Comparison of ENCODE assay signal across 8 mouse cellular contexts in the genomic region with DNA sequence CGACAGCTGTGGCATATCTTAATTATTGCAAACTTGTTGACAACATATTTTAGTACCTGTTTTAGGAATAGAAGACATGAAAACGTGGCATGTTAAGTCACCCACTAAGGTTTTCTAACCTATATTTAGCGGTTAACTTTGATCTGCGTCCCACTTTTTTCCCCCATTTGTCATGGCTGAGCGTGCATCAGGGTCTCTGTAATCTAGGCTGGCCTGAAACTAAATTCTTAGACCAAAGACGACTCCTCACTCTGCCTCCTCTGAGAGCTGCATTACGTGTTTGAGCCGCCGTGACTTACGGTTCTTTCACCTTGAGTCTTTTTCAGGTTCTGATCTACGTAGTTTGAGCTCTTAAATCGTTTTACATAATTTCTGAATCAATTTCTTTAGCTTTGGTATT. TPM values are rescaled to one million over a fixed set of nuclear protein-coding genes. Genes with fewer than 3 reads are reported as not detected.
DNase-seq lines count a peak whose midpoint lies in the region; ATAC-seq and TF ChIP-seq lines count a peak whose summit lies in the region.

No protein-coding gene starts in this region.

- peak overlapping the region; percentile 97 for H3K4me3 ChIP-seq in kidney, postnatal 0 days (replicated peaks; ENCODE audit: low read depth, low read length)
- peak overlapping the region; percentile 96 for H3K4me3 ChIP-seq in forebrain, embryonic 14.5 days (ENCODE audit: low read depth, low read length)
- peak overlapping the region; percentile 94 for H3K4me3 ChIP-seq in liver, embryonic 15.5 days (replicated peaks)

- H3K9ac ChIP-seq in kidney, postnatal 0 days (ENCODE audit: low read depth, low read length), result peak overlapping the region; percentile 99
- H3K9ac ChIP-seq in forebrain, embryonic 14.5 days (ENCODE audit: low read length), result peak overlapping the region; percentile 58
- H3K9ac ChIP-seq in liver, embryonic 15.5 days, result peak overlapping the region; percentile 77

- H3K36me3 ChIP-seq in kidney, postnatal 0 days (ENCODE audit: insufficient read depth, low read length), result peaks cover 38% of the 10 kb centered on the region
- H3K36me3 ChIP-seq in forebrain, embryonic 14.5 days (ENCODE audit: control insufficient read depth, insufficient read depth, low read length), result peaks cover 53% of the 10 kb centered on the region
- H3K36me3 ChIP-seq in liver, embryonic 15.5 days (replicated peaks), result peaks cover 61% of the 10 kb centered on the region

- H3K9me3 ChIP-seq in kidney, postnatal 0 days (replicated peaks; ENCODE audit: low read length), result no peaks in the 10 kb centered on the region
- H3K9me3 ChIP-seq in forebrain, embryonic 14.5 days (replicated peaks; ENCODE audit: control insufficient read depth, low read length), result no peaks in the 10 kb centered on the region
- H3K9me3 ChIP-seq in liver, embryonic 15.5 days (replicated peaks), result no peaks in the 10 kb centered on the region

- DNase-seq in kidney, postnatal 0 days (ENCODE audit: low spot score), result peak; percentile 78
- DNase-seq in kidney, adult 9 months, result no peak
- DNase-seq in T-cell, adult 2 months (ENCODE audit: low spot score), result peak; percentile 40
- DNase-seq in forebrain, embryonic 14.5 days (ENCODE audit: low spot score), result peak; percentile 37
- DNase-seq in urinary bladder, postnatal 10 days (ENCODE audit: low spot score), result no peak
- no peak for DNase-seq in left cerebral cortex, postnatal 4 days
- DNase-seq in ovary, postnatal 14 days (ENCODE audit: low spot score), result no peak

- no peaks in the 10 kb centered on the region for H3K27me3 ChIP-seq in kidney, postnatal 0 days (ENCODE audit: insufficient read depth, low read length)
- no peaks in the 10 kb centered on the region for H3K27me3 ChIP-seq in forebrain, embryonic 14.5 days (replicated peaks; ENCODE audit: control insufficient read depth, insufficient read depth, low read length)
- no peaks in the 10 kb centered on the region for H3K27me3 ChIP-seq in liver, embryonic 15.5 days

- intact Hi-C loops in left cerebral cortex, postnatal 4 days (cut with DNase I), result loop anchor here (10.0 kb wide), 1 partner anchor 387 kb away; no protein-coding TSS in a partner anchor

- no peak for TF ChIP-seq CTCF in kidney, postnatal 0 days (IDR thresholded peaks at IDR 0.05; ENCODE audit: low read depth)

- H3K4me1 ChIP-seq in kidney, postnatal 0 days (replicated peaks; ENCODE audit: insufficient read depth, low read length), result peaks cover 8% of the 10 kb centered on the region
- H3K4me1 ChIP-seq in forebrain, embryonic 14.5 days (ENCODE audit: control insufficient read depth, insufficient read depth, low read length), result peaks cover 13% of the 10 kb centered on the region
- H3K4me1 ChIP-seq in liver, embryonic 15.5 days (replicated peaks), result peaks cover 26% of the 10 kb centered on the region

- peak overlapping the region; percentile 92 for H3K27ac ChIP-seq in kidney, postnatal 0 days
- peak overlapping the region; percentile 59; the same call in 1 of the 2 replicates for H3K27ac ChIP-seq in forebrain, embryonic 14.5 days (ENCODE audit: low read depth, low read length)
- H3K27ac ChIP-seq in liver, embryonic 15.5 days (replicated peaks), result peak overlapping the region; percentile 75

- ATAC-seq in kidney, postnatal 0 days (replicated peaks; ENCODE audit: low FRiP score, low read depth), result peak; percentile 71
- peak; percentile 46 for ATAC-seq in forebrain, embryonic 14.5 days
- peak; percentile 38; the same call in 1 of the 2 replicates for ATAC-seq in liver, embryonic 15.5 days (ENCODE audit: insufficient read depth)

- 2% methylated on average over 12 of the region's 12 CpGs for WGBS in kidney, postnatal 0 days
- WGBS in forebrain, embryonic 14.5 days, result 2% methylated on average over 12 of the region's 12 CpGs
- WGBS in liver, embryonic 15.5 days (ENCODE audit: insufficient replicate concordance), result 2% methylated on average over 12 of the region's 12 CpGs

- H3K4me2 ChIP-seq in kidney, postnatal 0 days (ENCODE audit: low read length), result peak overlapping the region; percentile 62
- peak overlapping the region; percentile 67 for H3K4me2 ChIP-seq in forebrain, embryonic 14.5 days (ENCODE audit: low read length)
- peak overlapping the region; percentile 80 for H3K4me2 ChIP-seq in liver, embryonic 15.5 days

RNA-seq across cellular contexts. Expression of a gene that starts 0.5 kb away (rescaled TPM):
- polyA plus RNA-seq in kidney, postnatal 0 days (2015; fragmentation: Nextera tagmentation; extraction: Ambion mirVana), result 66.7 and 67.3 TPM in 2 replicates
- 67.6 and 72.3 TPM in 2 replicates for polyA plus RNA-seq in forebrain, embryonic 14.5 days (2014; fragmentation: Nextera tagmentation; extraction: Ambion mirVana)
- polyA plus RNA-seq in liver, embryonic 15.5 days (2015; fragmentation: Nextera tagmentation; extraction: Ambion mirVana), result 34.4 TPM in 2 replicates
- total RNA-seq in left cerebral cortex, postnatal 4 days (2021), result 10 to 100 TPM; 33.5 to 35.5 TPM

RNA-seq across cellular contexts. Expression of a gene that starts 0.5 kb away (rescaled TPM):
- 1,132 and 1,215 TPM in 2 replicates for polyA plus RNA-seq in kidney, postnatal 0 days (2015; fragmentation: Nextera tagmentation; extraction: Ambion mirVana)
- polyA plus RNA-seq in forebrain, embryonic 14.5 days (2014; fragmentation: Nextera tagmentation; extraction: Ambion mirVana), result 748 and 925 TPM in 2 replicates
- 510 and 530 TPM in 2 replicates for polyA plus RNA-seq in liver, embryonic 15.5 days (2015; fragmentation: Nextera tagmentation; extraction: Ambion mirVana)
- 100 to 1,000 TPM; 777 to 795 TPM for total RNA-seq in left cerebral cortex, postnatal 4 days (2021)

RNA-seq across cellular contexts. Expression of a gene that starts 43.6 kb away (rescaled TPM):
- polyA plus RNA-seq in kidney, postnatal 0 days (2015; fragmentation: Nextera tagmentation; extraction: Ambion mirVana), result 0.05 and 0.12 TPM in 2 replicates
- polyA plus RNA-seq in forebrain, embryonic 14.5 days (2014; fragmentation: Nextera tagmentation; extraction: Ambion mirVana), result 0.15 TPM in 1 of 2 replicates, not detected in the other
- polyA plus RNA-seq in liver, embryonic 15.5 days (2015; fragmentation: Nextera tagmentation; extraction: Ambion mirVana), result 12.1 and 13.5 TPM in 2 replicates
- total RNA-seq in left cerebral cortex, postnatal 4 days (2021), result under 1 TPM; 0.28 to 0.38 TPM

RNA-seq across cellular contexts. Expression of a gene that starts 44.0 kb away (rescaled TPM):
- 94.5 and 103 TPM in 2 replicates for polyA plus RNA-seq in kidney, postnatal 0 days (2015; fragmentation: Nextera tagmentation; extraction: Ambion mirVana)
- 51.1 and 51.3 TPM in 2 replicates for polyA plus RNA-seq in forebrain, embryonic 14.5 days (2014; fragmentation: Nextera tagmentation; extraction: Ambion mirVana)
- 18.5 and 22.2 TPM in 2 replicates for polyA plus RNA-seq in liver, embryonic 15.5 days (2015; fragmentation: Nextera tagmentation; extraction: Ambion mirVana)
- 10 to 100 TPM; 46.0 to 48.8 TPM for total RNA-seq in left cerebral cortex, postnatal 4 days (2021)

RNA-seq across cellular contexts. Expression of a gene that starts 56.3 kb away (rescaled TPM):
- 69.1 and 74.3 TPM in 2 replicates for polyA plus RNA-seq in kidney, postnatal 0 days (2015; fragmentation: Nextera tagmentation; extraction: Ambion mirVana)
- 39.6 and 39.7 TPM in 2 replicates for polyA plus RNA-seq in forebrain, embryonic 14.5 days (2014; fragmentation: Nextera tagmentation; extraction: Ambion mirVana)
- polyA plus RNA-seq in liver, embryonic 15.5 days (2015; fragmentation: Nextera tagmentation; extraction: Ambion mirVana), result 25.7 and 34.8 TPM in 2 replicates
- total RNA-seq in left cerebral cortex, postnatal 4 days (2021), result 10 to 100 TPM; 25.3 to 27.0 TPM

Comparison
In these comparisons a context has a peak if more than half of its experiments do, and no peak if none do; other contexts are left out.
1. DNase-seq: peak in kidney, postnatal 0 days (single experiment), T-cell, adult 2 months (single experiment) and forebrain, embryonic 14.5 days (single experiment); none in kidney, adult 9 months (single experiment), urinary bladder, postnatal 10 days (single experiment), left cerebral cortex, postnatal 4 days (single experiment) and ovary, postnatal 14 days (single experiment).
2. RNA of a gene that starts 43.6 kb away (polyA plus RNA-seq): 12.1 to 13.5 TPM in liver, embryonic 15.5 days; 0.05 to 0.12 TPM in kidney, postnatal 0 days and 0.15 TPM in forebrain, embryonic 14.5 days; every median in the first group is over 10 times any median in the second.
3. Peak in every context shown above with its lines, with median percentiles within 50 percentile points of each other: ATAC-seq, H3K27ac ChIP-seq, H3K4me2 ChIP-seq, H3K4me3 ChIP-seq and H3K9ac ChIP-seq.